Mouse (Mus musculus) lung, postnatal 4 days (tissue): Measurements from ENCODE around the gene Tbc1d10c.

ENCODE experiments used
- DNase-seq, 2 experiments: peaks; one replicate each; pipeline ENCODE4 v3.0.0; 2021

Gene Tbc1d10c

DNA sequence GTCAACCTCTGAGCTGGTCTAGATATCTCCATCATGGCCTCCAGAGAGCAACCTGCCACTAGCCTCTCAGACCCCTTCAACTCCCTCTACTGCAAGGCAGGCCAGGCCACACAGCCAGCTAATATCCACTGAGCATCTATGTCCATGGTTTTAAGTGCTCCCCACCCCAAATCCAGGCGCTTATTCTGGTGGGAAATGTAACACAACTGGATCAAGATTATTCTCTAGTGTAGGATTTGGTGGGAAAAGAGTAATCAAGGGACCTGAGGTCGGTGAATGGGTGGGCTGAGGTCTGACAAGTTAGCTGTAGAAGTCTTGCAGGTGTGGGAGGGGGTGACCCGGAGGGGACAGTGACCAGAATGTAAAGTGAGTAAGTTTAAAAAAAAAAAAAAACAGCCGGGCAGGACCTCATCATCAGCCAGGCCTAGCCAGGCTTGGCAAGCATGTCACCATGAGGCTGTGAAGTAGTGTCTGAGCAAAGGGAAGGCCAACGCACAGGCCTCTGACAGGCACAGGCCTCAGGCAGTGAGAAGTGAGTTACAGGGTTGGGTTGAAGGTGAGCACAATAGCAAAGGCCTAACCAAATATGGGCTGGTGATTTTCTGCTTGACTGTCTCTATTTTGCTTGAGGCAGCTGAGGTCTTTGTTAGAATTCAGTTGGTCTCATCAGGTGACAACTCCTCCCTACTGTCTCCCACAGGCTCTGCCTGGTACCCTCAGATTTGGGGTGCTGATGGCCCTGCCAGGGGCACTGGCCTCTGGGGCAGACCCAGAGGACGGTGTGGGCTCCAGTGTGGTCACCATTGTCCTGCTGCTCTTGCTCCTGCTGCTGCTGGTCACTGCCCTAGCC lies 35.6 kb downstream of the Tbc1d10c start:
- no peak for DNase-seq

DNA sequence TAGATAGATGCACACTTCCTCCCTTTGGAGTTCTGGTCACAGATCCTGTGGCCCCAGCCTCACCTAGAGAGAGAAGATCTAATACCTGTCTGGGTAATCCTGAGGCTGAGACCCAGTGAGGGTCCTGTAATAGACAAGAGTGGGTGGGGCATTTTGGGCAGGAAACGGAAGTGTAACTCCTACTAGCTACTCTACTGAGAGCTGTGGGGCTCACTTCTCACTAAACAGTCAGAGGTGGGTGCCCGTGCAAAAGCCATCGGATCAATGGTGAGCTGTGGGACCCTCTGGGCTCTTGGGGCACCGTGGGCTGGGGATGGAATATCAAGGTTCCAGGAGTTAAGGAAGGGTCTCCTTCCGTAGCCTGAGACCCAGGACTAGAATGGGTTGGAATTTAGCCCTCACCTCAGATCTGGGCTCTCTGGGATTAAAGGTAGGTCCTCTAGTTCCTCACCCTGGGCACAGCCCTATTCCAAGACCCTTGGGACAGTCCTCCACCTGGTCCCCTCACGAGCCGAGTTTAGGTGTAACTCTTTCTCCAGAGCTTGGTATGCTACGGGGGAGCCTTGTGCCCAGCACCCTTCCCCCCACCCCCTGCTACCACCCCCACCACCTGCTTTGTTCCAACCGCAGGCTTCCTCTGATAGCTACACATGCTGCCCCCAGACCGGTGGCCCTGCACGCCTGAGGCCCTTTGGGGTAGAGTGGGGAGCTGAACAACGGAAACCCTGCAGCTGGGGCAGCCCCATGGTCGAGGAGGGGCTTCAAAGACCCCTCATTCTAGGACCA lies 36.5 kb downstream of the Tbc1d10c start:
- peak in 1 of 2 experiments; percentile 43 for DNase-seq

DNA sequence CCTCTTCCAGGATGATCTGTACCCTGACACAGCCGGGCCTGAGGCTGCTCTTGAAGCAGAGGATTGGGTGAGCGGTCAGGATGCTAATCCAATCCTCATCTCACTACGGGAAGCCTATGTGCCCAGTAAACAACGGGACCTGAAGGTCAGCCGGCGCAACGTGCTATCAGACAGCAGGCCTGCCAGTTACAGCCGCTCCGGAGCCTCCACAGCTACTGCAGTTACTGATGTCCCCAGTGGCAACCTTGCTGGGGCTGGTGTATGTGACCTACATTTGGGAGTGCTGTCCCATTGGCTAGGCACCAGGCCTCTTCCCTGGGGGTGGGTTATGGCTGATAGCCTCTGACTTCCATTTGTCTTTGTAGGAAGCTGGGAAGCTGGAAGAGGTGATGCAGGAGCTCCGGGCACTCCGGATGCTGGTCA lies 37.8 kb downstream of the Tbc1d10c start, which contains the start of gene Ptprcap:
Gene Ptprcap (plus strand): TSS at position 373 of the 423 bp plus-strand sequence.
- DNase-seq: no peak

DNA sequence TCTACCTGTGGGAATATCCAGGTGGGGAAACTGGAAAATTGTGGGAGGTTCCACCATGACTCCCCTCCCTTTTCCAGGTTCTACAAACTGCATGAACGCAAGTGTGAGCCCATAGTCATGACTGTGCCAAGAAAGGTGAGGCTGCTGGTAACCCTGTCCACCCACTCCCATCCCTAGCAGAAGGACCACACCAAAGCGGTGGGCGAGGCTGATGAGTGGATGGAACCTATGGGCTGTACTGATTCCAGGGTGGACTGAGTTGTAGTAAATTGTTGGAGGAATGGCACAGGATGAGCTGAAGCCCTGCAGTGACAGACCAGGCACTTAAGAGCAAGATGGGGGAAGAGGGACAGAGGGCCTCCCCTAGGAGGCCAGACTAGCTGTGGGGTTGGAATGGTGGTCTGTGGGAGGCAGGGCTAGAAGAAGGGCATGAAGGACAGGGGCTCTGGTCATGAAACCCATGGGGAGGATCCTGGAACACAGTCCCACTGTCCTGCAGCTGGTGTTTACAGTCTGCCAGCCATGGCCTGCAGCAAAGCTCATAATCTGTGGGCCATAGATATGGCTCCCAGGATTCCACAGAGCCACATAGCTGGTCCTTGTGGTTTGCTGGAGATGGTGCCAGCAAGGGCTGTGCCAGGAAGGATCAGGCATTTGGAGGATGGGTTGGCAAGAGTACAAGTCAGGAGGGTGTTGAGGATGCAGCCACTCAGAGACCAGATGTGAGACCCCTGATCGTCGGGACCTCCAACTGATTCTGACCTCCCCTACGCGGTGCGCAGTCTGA lies 38.4 kb downstream of the Tbc1d10c start:
- no peak for DNase-seq

DNA sequence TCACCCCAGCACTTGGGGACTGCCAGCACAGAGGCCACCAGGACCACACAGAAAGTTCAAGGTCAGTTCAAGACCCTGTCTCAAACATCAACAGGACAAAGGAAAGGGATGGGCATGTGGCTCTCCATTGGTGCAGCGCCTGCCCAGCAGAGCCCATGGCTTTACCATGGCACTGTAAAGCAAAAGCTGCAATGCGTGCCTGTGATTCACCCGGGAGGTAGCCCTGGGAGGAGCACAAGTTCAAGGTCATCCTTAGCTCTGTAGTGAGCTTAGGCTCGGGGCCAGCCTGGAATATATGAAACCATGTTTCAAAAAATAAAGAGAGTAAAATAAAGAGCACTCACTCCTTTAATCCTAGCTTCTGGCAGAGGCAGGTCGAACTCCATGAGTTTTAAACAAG lies 39.2 kb downstream of the Tbc1d10c start:
- no peak for DNase-seq

- no peak for DNase-seq
These were observed 39.6 kb downstream of the Tbc1d10c start for GRCm38 (mm10) chr19:4151488-4151860.

DNA sequence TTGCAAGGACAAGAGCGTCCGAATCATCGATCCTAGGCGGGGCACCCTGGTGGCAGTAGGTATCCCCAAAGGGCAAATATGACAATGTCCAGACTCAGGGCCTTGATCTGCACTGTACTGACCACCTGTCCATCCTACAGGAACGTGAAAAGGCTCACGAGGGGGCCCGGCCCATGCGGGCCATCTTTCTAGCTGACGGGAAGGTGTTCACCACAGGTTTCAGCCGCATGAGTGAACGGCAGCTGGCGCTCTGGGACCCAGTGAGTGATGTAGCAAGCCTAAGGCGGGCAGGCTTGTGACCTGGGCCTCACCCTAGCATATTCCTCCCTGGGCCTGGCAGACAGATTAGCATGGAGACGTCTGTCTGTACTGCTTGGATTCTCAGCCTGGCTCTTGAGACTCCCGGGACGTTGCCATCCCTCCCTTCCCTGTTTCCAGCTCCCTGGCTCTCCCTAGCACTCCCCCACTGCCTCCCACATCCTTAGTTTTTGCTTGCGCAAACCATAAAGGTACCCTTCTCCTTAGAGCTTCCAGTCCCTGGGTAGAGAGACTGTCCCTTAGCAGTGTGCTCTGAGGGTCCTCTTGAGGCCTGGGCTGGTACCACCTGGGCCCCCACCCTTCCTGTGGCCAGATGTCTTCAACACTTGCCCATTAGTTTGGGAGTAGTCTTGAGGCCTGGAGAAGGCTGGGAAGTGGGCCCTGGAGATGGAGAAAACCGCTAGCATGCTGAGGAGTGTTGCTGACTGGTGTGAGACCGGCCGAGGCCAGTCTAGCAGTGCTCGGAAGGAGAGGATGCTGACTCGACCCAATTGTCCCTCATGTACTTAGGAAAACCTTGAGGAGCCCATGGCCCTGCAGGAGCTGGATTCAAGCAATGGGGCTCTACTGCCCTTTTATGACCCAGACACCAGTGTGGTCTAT lies 40.3 kb downstream of the Tbc1d10c start:
- DNase-seq: no peak

- no peak for DNase-seq
These were observed 41.2 kb downstream of the Tbc1d10c start for GRCm38 (mm10) chr19:4149764-4150461.

- no peak for DNase-seq
These were observed 41.8 kb downstream of the Tbc1d10c start for GRCm38 (mm10) chr19:4149283-4149682.

- DNase-seq: no peak
These were observed 42.3 kb downstream of the Tbc1d10c start for GRCm38 (mm10) chr19:4148819-4149218.

- peak; percentile 98 to 99 for DNase-seq
These were observed 42.6 kb downstream of the Tbc1d10c start, which contains the start of gene Coro1b for GRCm38 (mm10) chr19:4148491-4148806. Coro1b (plus strand) TSS chr19:4148619.

DNA sequence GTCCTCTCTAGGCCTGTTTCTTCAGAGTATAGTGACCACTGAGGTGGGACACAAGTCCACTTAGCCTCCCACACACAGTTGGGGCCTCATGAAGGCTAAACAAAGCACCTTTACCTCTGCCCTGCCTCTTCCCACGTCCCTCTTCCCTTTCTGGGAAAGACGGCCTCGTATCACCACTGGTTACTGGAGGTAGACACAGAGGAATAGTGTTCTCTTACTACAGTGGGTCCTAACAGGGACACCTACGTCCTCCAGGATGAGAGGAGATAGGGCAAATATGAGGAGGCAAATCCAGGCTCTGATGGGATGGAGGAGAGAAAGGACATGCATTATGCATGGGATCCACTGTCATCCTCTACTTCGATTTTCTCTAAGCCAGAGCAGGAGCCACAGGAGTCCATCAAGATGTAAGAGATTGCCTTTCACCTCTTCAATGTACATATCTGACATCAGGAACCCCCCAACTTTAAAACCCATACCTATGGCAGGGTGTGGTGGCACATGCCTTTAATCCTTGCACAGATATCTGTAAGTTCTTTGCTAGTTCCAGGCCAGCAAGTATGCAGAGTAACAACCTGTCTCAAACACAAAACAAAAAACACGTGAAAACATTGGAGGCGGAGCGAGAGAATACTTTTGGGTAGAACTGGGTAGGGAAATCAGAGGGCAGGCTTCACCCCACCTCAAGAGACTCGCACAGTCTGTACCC lies 43.1 kb downstream of the Tbc1d10c start:
- no peak for DNase-seq

GRCm38 (mm10) chr19:4147022-4147405 lies 44.1 kb downstream of the Tbc1d10c start:
- peak in 1 of 2 experiments; percentile 51 for DNase-seq

- DNase-seq: no peak
These were observed 44.6 kb downstream of the Tbc1d10c start for GRCm38 (mm10) chr19:4146366-4147021.

GRCm38 (mm10) chr19:4145936-4146335 lies 45.1 kb downstream of the Tbc1d10c start:
- DNase-seq: no peak

DNA sequence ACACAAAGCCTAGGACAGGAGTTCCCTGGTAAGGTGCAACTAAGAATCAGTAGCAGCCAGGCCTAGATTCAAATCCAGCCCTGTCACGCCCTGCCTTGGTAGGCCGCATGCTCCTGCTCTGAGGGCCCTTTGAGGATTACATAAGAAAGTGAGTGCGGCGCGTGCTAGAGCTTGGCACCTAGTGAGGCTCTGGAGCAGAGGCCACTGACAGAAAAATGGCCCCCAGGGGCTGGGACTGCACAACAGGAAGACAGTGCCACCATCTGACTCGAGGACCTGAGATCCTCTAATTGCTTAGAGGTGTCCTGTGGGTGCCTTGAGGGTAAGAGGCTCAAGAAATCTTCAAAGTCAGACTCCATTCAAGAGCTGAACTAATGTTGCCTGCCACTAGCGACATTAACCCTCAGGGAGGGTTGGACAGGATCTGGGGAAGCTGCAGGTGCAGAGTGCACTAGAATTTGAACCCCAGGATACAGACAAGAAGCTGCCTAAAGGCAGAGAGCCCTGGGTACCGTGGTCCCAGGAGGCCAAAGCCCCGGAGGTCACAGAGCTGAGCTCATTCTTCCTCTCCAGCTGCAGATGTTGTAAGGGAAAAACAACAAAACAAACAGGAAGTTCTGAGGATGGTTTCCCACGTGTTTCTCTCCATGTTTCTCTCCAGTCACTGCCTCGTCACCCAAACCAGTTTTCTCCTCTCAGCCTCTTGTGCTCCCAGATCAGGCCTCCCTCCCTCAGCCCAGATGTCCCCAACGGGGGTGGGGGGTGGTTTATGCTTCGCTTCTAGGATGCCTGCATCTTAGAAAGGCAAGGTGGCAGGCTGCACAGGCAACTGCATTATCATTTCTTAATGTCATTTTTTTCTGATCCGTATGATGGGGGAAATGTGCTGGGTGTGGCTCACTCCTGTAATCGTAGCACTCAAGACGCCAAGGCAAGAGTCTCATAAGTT lies 46.3 kb downstream of the Tbc1d10c start:
- peak in 1 of 2 experiments; percentile 60 for DNase-seq

DNA sequence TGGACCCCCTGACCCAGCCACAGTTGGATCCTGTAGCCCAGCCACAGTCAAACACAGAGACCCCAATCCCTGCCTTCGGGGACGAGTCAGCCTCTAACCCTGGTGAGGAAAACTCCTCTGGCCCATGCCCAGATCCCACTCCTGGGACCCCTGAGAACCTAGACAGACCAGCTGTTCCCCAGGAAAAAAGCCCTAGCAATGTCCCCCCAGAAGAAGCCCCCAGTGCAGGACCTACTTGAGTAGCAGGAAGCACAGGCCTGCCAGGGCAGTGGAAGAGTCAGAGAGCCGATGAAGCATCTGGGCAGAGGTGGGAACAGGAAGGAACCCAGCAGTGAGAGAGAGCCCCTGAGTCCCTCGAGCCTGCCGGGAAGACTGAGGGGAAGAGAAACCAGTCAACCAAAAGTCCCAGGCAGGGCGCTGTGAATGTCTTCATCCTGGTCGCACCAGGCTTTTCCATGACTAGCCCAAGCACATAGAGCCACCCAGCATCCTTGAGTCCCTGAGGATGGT lies 47.3 kb downstream of the Tbc1d10c start, which contains the start of gene Cabp4:
Gene Cabp4 (minus strand): TSS at position 275 of the 510 bp plus-strand sequence.
- DNase-seq: no peak

DNA sequence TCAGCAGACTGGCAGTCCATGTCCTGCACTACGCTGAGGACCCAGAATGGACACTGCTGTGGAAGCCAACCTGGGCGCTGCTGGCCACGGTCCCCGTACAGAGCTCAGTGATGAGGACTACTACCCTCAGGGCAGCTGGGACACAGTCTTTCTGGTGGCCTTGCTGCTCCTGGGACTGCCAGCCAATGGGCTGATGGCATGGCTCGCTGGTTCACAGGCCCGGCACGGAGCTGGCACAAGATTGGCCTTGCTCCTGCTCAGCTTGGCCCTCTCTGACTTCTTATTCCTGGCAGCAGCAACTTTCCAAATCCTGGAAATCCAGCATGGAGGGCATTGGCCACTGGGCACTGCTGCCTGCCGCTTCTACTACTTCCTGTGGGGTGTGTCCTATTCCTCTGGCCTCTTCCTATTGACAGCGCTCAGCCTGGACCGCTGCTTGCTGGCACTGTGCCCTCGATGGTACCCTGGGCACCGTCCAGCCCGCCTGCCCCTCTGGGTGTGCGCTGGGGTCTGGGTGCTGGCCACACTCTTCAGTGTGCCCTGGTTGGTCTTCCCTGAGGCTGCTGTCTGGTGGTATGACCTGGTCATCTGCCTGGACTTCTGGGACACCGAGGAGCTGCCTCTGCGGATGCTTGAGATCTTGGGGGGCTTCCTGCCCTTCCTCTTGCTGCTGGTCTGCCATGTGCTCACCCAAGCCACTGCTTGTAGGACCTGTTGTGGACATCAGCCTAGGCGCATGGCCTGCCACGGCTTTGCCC lies 48.5 kb downstream of the Tbc1d10c start:
- peak in 1 of 2 experiments; percentile 44 for DNase-seq
